ENCODE assay signal across 14 mouse cellular contexts in genomic region chr19:25419983-25420382, GRCm38 (mm10).
"Had no signal": no experiment of that assay in that cellular context is flagged by ENCODE, and none has a peak within 500 bp of the region (broad histone marks: within the 10 kb centered on the region; RNA-seq: fewer than 3 reads in every experiment).

No protein-coding gene starts in this region.

- H3K27ac ChIP-seq: kidney, postnatal 0 days; limb, embryonic 12.5 days; liver, embryonic 13.5 days; macrophage; midbrain, embryonic 12.5 days; stomach, embryonic 15.5 days had no signal

- H3K36me3 ChIP-seq: stomach, embryonic 15.5 days had no signal

- ATAC-seq: liver, postnatal 0 days; midbrain, embryonic 16.5 days had no signal

- H3K9me3 ChIP-seq: limb, embryonic 12.5 days; liver, embryonic 13.5 days; megakaryocyte, embryonic 14.5 days; midbrain, embryonic 12.5 days; stomach, embryonic 15.5 days had no signal

- H3K4me3 ChIP-seq: limb, embryonic 12.5 days; liver, embryonic 13.5 days; megakaryocyte, embryonic 14.5 days; midbrain, embryonic 12.5 days; stomach, embryonic 15.5 days had no signal

- H3K27me3 ChIP-seq: limb, embryonic 12.5 days; liver, embryonic 13.5 days; midbrain, embryonic 12.5 days; stomach, embryonic 15.5 days had no signal

- H3K9ac ChIP-seq: limb, embryonic 12.5 days; liver, embryonic 13.5 days; liver, postnatal 0 days; midbrain, embryonic 12.5 days; stomach, embryonic 15.5 days had no signal

- H3K4me1 ChIP-seq: liver, embryonic 13.5 days; megakaryocyte, embryonic 14.5 days had no signal

- DNase-seq: kidney, postnatal 36 days; liver; liver, embryonic 13.5 days; liver, postnatal 0 days; lung, postnatal 10 days; right cerebral cortex, postnatal 14 days; thymus, postnatal 36 days had no signal

- H3K4me2 ChIP-seq: limb, embryonic 12.5 days; liver, embryonic 13.5 days; midbrain, embryonic 12.5 days; stomach, embryonic 15.5 days had no signal
